Mouse (Mus musculus): Measurements from ENCODE around the gene Nutf2-ps1. TPM values are rescaled to one million over a fixed set of nuclear protein-coding genes. Genes with fewer than 3 reads are reported as not detected.

Nutf2-ps1 gene
- polyA plus RNA-seq, 1 experiment from 2014 or later = 171 TPM

GRCm38 (mm10) chr19:53578597-53579252, 10.1 kb downstream of the Nutf2-ps1 start:
- Histone ChIP-seq H3K4me2 (no peak overlapping the region), H3K36me3 (replicated peaks) (no peaks in the 10 kb centered on the region), H3K9ac (no peak overlapping the region), H3K4me1 (replicated peaks) (no peaks in the 10 kb centered on the region), H3K27me3 (no peaks in the 10 kb centered on the region; the same call in 1 of the 2 replicates), H3K27ac (replicated peaks) (no peak overlapping the region), H3K4me3 (replicated peaks) (no peak overlapping the region), H3K9me3 (replicated peaks) (no peaks in the 10 kb centered on the region)
- no peak for ATAC-seq (ENCODE audit: insufficient read depth)
- 10% methylated on average over 8 of the region's 8 CpGs for WGBS (ENCODE audit: insufficient replicate concordance)

GRCm38 (mm10) chr19:53577025-53577800, 11.7 kb downstream of the Nutf2-ps1 start:
- Histone ChIP-seq H3K4me3 (replicated peaks) (no peak overlapping the region), H3K27me3 (no peaks in the 10 kb centered on the region; the same call in 1 of the 2 replicates), H3K36me3 (replicated peaks) (no peaks in the 10 kb centered on the region), H3K27ac (replicated peaks) (no peak overlapping the region), H3K4me2 (no peak overlapping the region), H3K4me1 (replicated peaks) (no peaks in the 10 kb centered on the region; the same call in 1 of the 2 replicates), H3K9me3 (replicated peaks) (no peaks in the 10 kb centered on the region), H3K9ac (no peak overlapping the region)
- ATAC-seq (ENCODE audit: insufficient read depth) = no peak
- WGBS (ENCODE audit: insufficient replicate concordance) = 71% methylated on average over 11 of the region's 11 CpGs

GRCm38 (mm10) chr19:53576061-53576460, 12.8 kb downstream of the Nutf2-ps1 start:
- Histone ChIP-seq H3K27me3 (no peaks in the 10 kb centered on the region; the same call in 1 of the 2 replicates), H3K4me3 (replicated peaks) (no peak overlapping the region), H3K9me3 (replicated peaks) (no peaks in the 10 kb centered on the region), H3K27ac (replicated peaks) (no peak overlapping the region), H3K4me1 (replicated peaks) (peaks cover 11% of the 10 kb centered on the region), H3K4me2 (no peak overlapping the region), H3K9ac (no peak overlapping the region), H3K36me3 (replicated peaks) (no peaks in the 10 kb centered on the region)
- 70% methylated on average over 7 of the region's 7 CpGs for WGBS (ENCODE audit: insufficient replicate concordance)
- no peak for ATAC-seq (ENCODE audit: insufficient read depth)

GRCm38 (mm10) chr19:53575296-53576010, 13.4 kb downstream of the Nutf2-ps1 start:
- H3K4me3 ChIP-seq (replicated peaks) = no peak overlapping the region
- peaks cover 13% of the 10 kb centered on the region for H3K4me1 ChIP-seq (replicated peaks)
- H3K36me3 ChIP-seq (replicated peaks) = no peaks in the 10 kb centered on the region
- 43% methylated on average over 4 of the region's 4 CpGs for WGBS (ENCODE audit: insufficient replicate concordance)
- no peaks in the 10 kb centered on the region; the same call in 1 of the 2 replicates for H3K27me3 ChIP-seq
- H3K27ac ChIP-seq (replicated peaks) = no peak overlapping the region
- ATAC-seq (ENCODE audit: insufficient read depth) = no peak
- H3K4me2 ChIP-seq = no peak overlapping the region
- H3K9me3 ChIP-seq (replicated peaks) = no peaks in the 10 kb centered on the region
- no peak overlapping the region for H3K9ac ChIP-seq

GRCm38 (mm10) chr19:53574546-53574945, 14.3 kb downstream of the Nutf2-ps1 start:
- Histone ChIP-seq H3K9ac (no peak overlapping the region), H3K27me3 (no peaks in the 10 kb centered on the region; the same call in 1 of the 2 replicates), H3K9me3 (replicated peaks) (no peaks in the 10 kb centered on the region), H3K36me3 (replicated peaks) (no peaks in the 10 kb centered on the region), H3K4me2 (no peak overlapping the region), H3K27ac (replicated peaks) (no peak overlapping the region), H3K4me1 (replicated peaks) (peaks cover 13% of the 10 kb centered on the region), H3K4me3 (replicated peaks) (no peak overlapping the region)
- 70% methylated on average over 7 of the region's 7 CpGs for WGBS (ENCODE audit: insufficient replicate concordance)
- ATAC-seq (ENCODE audit: insufficient read depth) = no peak

GRCm38 (mm10) chr19:53574131-53574530, 14.7 kb downstream of the Nutf2-ps1 start:
- H3K27ac ChIP-seq (replicated peaks) = no peak overlapping the region

GRCm38 (mm10) chr19:53573151-53573550, 15.7 kb downstream of the Nutf2-ps1 start:
- 74% methylated on average over 3 of the region's 3 CpGs for WGBS (ENCODE audit: insufficient replicate concordance)
- H3K27ac ChIP-seq (replicated peaks) = no peak overlapping the region
- no peak for ATAC-seq (ENCODE audit: insufficient read depth)
- no peaks in the 10 kb centered on the region for H3K36me3 ChIP-seq (replicated peaks)
- H3K27me3 ChIP-seq = no peaks in the 10 kb centered on the region
- H3K9ac ChIP-seq = no peak overlapping the region
- no peak overlapping the region for H3K4me2 ChIP-seq
- H3K4me3 ChIP-seq (replicated peaks) = no peak overlapping the region
- no peaks in the 10 kb centered on the region for H3K9me3 ChIP-seq (replicated peaks)
- H3K4me1 ChIP-seq (replicated peaks) = peaks cover 13% of the 10 kb centered on the region

More at GRCm38 (mm10) chr19:53574131-53574530, 14.7 kb downstream of the Nutf2-ps1 start:
- Histone ChIP-seq H3K9ac (no peak overlapping the region), H3K27me3 (no peaks in the 10 kb centered on the region), H3K9me3 (replicated peaks) (no peaks in the 10 kb centered on the region), H3K4me1 (replicated peaks) (peaks cover 13% of the 10 kb centered on the region), H3K4me2 (no peak overlapping the region), H3K36me3 (replicated peaks) (no peaks in the 10 kb centered on the region), H3K4me3 (replicated peaks) (no peak overlapping the region)
- WGBS (ENCODE audit: insufficient replicate concordance) = 55% methylated on average over 8 of the region's 8 CpGs
- no peak for ATAC-seq (ENCODE audit: insufficient read depth)

- 76% methylated on average over 12 of the region's 12 CpGs for WGBS (ENCODE audit: insufficient replicate concordance)
- no peaks in the 10 kb centered on the region for H3K36me3 ChIP-seq (replicated peaks)
- no peak overlapping the region for H3K27ac ChIP-seq (replicated peaks)
- ATAC-seq (ENCODE audit: insufficient read depth) = no peak
- no peak overlapping the region for H3K9ac ChIP-seq
- H3K4me2 ChIP-seq = no peak overlapping the region
- H3K9me3 ChIP-seq (replicated peaks) = no peaks in the 10 kb centered on the region
- no peaks in the 10 kb centered on the region for H3K27me3 ChIP-seq
- H3K4me3 ChIP-seq (replicated peaks) = no peak overlapping the region
- peaks cover 13% of the 10 kb centered on the region for H3K4me1 ChIP-seq (replicated peaks)
These were observed 16.3 kb downstream of the Nutf2-ps1 start for GRCm38 (mm10) chr19:53572607-53573006.

GRCm38 (mm10) chr19:53571501-53572428, 17.1 kb downstream of the Nutf2-ps1 start:
- no peak overlapping the region for H3K27ac ChIP-seq (replicated peaks)

GRCm38 (mm10) chr19:53571056-53571455, 17.8 kb downstream of the Nutf2-ps1 start:
- H3K4me3 ChIP-seq (replicated peaks) = no peak overlapping the region
- no peak overlapping the region for H3K9ac ChIP-seq
- H3K27ac ChIP-seq (replicated peaks) = no peak overlapping the region
- WGBS (ENCODE audit: insufficient replicate concordance) = 39% methylated on average over 4 of the region's 4 CpGs
- H3K9me3 ChIP-seq (replicated peaks) = no peaks in the 10 kb centered on the region
- no peaks in the 10 kb centered on the region for H3K36me3 ChIP-seq (replicated peaks)
- peaks cover 13% of the 10 kb centered on the region for H3K4me1 ChIP-seq (replicated peaks)
- H3K27me3 ChIP-seq = no peaks in the 10 kb centered on the region
- ATAC-seq (ENCODE audit: insufficient read depth) = no peak
- no peak overlapping the region for H3K4me2 ChIP-seq

More at GRCm38 (mm10) chr19:53571501-53572428, 17.1 kb downstream of the Nutf2-ps1 start:
- 38% methylated on average over 18 of the region's 18 CpGs for WGBS (ENCODE audit: insufficient replicate concordance)
- Histone ChIP-seq H3K4me1 (replicated peaks) (peaks cover 13% of the 10 kb centered on the region), H3K4me3 (replicated peaks) (no peak overlapping the region), H3K9me3 (replicated peaks) (no peaks in the 10 kb centered on the region), H3K27me3 (no peaks in the 10 kb centered on the region), H3K36me3 (replicated peaks) (no peaks in the 10 kb centered on the region), H3K9ac (no peak overlapping the region), H3K4me2 (no peak overlapping the region)
- ATAC-seq (ENCODE audit: insufficient read depth) = no peak

Data from liver, embryonic 15.5 days (tissue).